Mouse (Mus musculus): Measurements from ENCODE around the gene Lhx4. TPM values are rescaled to one million over a fixed set of nuclear protein-coding genes. Genes with fewer than 3 reads are reported as not detected.
A peak's percentile ranks its signal among the peaks of the same experiment; 100 is the strongest.

The Lhx4 gene
- polyA plus RNA-seq, 1 experiment from 2014 or later: not detected

DNA sequence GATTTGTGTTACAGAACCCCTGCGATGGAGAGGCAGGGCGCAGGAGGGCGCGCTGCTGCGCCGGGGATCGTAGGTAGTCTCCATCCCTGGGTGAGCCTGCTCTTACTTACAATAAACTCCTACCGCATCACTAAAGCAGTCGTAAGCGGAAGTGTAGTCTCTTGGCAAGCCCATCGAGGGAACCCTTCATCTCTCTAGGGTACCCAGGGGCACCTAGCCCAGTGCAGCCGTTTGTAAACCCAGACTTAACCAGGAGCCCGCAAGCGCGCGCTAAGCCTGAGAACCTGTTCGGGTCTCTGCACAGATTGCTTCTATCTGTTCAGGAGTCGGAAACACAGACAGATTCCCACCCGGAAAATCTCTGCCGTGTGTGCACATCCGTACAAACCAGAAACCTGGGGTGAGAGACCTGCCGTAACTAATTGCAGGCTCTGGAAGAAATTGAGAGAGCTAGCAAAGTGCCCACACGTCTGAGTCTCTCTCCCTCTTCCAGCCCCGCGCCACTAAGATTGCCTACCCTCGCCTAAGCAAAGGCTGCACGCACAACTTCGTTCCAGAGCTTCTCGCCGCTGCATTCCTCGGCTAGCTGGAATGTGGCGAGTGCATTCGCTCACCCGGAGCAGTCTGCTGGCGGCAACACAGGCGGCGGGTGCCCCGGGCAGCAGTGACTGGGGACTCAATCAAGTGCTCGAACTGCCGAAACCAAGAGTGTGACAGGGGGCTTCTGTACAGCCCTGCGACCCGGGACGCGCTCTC, 10.7 kb downstream of the Lhx4 start:
- no peak for DNase-seq (ENCODE audit: low spot score)
- Histone ChIP-seq H3K4me3 (peak overlapping the region; percentile 77), H3K27me3 (ENCODE audit: insufficient read depth, poor library complexity, severe bottlenecking) (peaks cover 100% of the 10 kb centered on the region), H3K4me1 (peaks cover 41% of the 10 kb centered on the region), H3K9me3 (no peaks in the 10 kb centered on the region), H3K36me3 (no peaks in the 10 kb centered on the region), H3K27ac (0 out of 2 replicates have a peak overlapping the region, but pooled peaks have one; percentile 32)
- under 1% methylated on average over 44 of the region's 44 CpGs for WGBS

DNA sequence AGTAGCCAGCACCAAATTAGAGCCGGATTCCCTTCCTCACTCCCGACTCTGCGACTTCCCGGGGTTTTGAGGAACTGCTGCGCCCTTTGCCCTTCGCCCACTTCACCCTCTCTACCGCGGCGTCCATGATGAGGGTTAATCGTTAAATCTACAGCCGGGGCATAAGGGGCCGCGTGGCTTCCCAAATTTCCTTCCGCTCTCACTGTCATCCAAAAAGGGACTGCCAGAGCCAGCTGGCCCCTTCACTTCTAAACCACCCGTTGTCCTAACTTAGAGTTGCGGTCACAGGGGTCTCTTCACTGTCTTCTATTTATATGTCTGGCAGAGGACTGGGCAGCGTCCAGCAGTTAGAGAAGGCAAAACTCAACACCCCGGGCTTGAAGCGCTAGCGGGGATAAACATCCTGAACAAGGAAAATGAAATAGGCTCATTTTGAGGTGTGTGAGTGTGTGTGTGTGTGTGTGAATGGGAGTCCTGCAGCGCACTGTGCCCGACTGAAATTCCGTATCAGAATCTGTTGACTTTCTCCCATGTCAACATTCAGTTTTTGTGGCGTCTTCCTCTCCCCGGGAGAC, 13.6 kb downstream of the Lhx4 start:
- under 1% methylated on average over 25 of the region's 25 CpGs for WGBS
- no peak for DNase-seq (ENCODE audit: low spot score)
- H3K4me1 ChIP-seq: peaks cover 38% of the 10 kb centered on the region
- peak overlapping the region; percentile 27 for H3K4me3 ChIP-seq
- H3K9me3 ChIP-seq: no peaks in the 10 kb centered on the region
- no peak overlapping the region for H3K27ac ChIP-seq
- peaks cover 100% of the 10 kb centered on the region for H3K27me3 ChIP-seq (ENCODE audit: insufficient read depth, poor library complexity, severe bottlenecking)
- H3K36me3 ChIP-seq: no peaks in the 10 kb centered on the region

DNA sequence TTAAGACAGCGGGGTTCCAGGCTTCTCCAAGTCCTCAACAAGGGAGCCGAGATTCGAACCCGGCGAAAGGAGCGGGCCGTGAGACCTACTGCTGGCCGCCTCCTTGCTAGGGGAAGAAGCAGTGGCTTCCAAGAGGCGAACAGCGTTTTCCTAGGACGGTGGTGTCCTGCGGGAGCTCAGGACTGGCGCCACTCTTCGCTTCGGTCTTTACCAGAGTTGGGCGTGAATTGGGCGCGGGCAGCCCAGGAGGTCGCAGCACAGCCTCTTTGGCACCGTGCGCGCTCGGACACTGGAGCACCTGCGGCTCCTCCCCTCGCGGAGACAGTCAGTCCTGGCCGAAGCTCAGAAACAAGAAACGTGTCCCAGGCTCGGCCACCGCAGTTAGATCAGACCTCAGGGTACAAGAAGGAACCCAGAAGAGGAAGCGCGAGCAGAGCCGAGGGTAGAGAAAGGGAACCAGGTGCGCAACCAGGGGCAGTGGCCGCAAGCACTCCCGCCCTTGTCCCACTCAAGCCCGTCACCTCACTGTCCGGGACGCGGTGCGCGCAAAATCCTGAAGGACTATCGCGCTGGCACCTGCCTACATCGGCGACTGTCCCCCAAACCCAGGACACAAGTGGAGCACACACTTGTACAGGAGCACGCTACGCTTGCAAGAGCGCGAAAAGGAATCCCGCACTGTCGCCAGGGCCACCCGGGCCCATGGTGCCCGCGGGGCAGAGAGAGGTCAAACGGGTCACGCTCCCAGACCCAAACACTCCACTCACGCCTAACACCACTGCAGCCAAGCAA, 14.3 kb downstream of the Lhx4 start:
- no peaks in the 10 kb centered on the region for H3K36me3 ChIP-seq
- under 1% methylated on average over 58 of the region's 58 CpGs for WGBS
- no peaks in the 10 kb centered on the region for H3K9me3 ChIP-seq
- H3K4me1 ChIP-seq: peaks cover 31% of the 10 kb centered on the region
- peak overlapping the region; percentile 27 for H3K4me3 ChIP-seq
- no peak for DNase-seq (ENCODE audit: low spot score)
- no peak overlapping the region for H3K27ac ChIP-seq
- H3K27me3 ChIP-seq (ENCODE audit: insufficient read depth, poor library complexity, severe bottlenecking): peaks cover 100% of the 10 kb centered on the region

DNA sequence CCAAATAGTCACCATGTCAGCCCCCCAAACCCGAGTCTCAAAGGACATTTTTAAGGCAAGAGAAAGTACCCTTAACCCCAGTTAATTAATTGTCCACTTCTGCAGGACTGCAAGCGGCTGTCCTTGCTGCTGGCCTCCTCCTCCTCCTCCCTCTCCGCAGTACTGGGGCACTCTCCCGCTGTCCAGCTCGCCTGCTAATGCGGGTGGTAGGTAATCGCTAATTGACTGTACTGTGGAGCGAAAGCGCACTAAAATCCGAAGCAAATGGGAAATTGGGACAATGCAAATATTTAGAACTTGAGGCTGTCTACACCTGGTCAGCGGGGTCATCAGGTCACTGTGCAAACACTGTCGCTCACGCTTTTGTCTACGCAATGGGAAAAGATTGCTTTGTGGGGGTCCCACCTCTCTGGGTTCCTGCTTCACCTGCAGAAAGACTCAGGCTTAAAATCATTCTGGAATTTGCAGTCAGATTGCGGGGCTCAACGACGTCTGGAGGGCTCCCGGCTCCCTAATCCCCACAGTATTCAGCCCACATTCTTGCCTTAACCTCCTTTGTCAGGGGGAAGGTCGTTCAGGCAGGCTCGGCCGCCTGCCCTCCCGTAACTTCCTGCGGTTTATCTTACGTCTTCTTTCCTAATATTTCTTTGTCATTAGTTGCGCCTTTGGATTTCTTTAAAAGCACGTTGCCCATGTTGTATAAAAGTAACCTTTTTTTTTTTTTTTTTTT, 15.2 kb downstream of the Lhx4 start:
- no peak overlapping the region for H3K27ac ChIP-seq
- peaks cover 21% of the 10 kb centered on the region for H3K4me1 ChIP-seq
- H3K4me3 ChIP-seq: no peak overlapping the region
- no peaks in the 10 kb centered on the region for H3K9me3 ChIP-seq
- H3K36me3 ChIP-seq: no peaks in the 10 kb centered on the region
- no peak for DNase-seq (ENCODE audit: low spot score)
- H3K27me3 ChIP-seq (ENCODE audit: insufficient read depth, poor library complexity, severe bottlenecking): peaks cover 100% of the 10 kb centered on the region
- WGBS: under 1% methylated on average over 26 of the region's 26 CpGs

DNA sequence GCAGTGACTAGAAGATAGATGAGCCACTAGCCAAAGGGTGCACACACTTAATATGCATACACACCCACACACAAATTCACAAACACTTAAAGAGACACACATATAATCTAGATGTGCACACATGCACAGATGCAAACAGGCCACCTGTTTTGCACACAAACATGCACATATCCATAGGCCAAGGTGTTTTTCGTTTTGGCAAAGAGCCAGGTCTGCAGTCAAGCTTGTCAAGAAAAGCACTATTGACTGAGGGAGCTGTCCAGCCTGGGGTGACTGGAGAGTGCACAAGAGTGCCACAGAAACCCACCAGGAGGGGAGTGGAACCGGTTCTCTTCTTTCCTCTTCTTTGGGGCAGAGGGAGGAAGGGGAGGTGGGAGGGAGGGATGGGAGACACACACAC, 20.3 kb downstream of the Lhx4 start:
- WGBS: 0% methylated on average over 2 of the region's 2 CpGs

DNA sequence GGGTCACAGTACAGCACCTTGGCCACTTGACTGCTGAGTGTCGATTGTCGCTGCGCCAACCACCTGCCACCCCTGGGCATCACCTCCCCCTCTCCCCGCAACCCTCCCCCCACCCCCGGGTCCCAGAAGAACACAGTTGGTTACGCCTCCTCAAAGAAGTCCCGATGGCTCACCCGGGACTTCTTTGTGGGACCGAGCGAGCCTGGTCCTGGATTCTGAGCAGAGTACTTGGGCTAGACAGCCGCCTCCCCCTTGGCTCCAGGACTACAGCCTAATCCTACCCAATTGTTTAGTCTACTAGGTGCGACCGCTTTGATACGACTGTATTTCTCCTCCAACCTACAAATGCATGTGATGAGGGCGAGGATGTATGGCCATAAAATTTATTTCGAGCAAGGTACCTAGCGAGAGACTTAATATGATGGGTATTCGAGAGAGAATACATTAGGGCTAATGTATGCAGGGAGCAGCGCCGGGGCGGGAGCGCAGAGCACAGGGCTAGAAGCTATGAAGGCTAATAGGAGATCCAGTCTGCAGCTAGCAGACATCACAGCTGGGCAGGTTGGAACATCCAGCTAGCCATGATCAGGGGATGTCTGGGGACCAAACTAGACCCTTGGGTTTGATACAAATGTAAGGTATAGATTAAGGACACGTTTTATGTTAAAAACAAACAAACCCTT, 22.2 kb downstream of the Lhx4 start:
- Histone ChIP-seq H3K36me3 (no peaks in the 10 kb centered on the region), H3K27ac (no peak overlapping the region), H3K9me3 (peaks cover 3% of the 10 kb centered on the region; the same call in 1 of the 2 replicates), H3K4me3 (0 out of 2 replicates have a peak overlapping the region, but pooled peaks have one; percentile 1), H3K4me1 (no peaks in the 10 kb centered on the region), H3K27me3 (ENCODE audit: insufficient read depth, poor library complexity, severe bottlenecking) (peaks cover 95% of the 10 kb centered on the region)
- 6% methylated on average over 23 of the region's 23 CpGs for WGBS
- DNase-seq (ENCODE audit: low spot score): no peak

More for the DNA sequence above, 20.3 kb downstream of the Lhx4 start:
- no peak for DNase-seq (ENCODE audit: low spot score)
- Histone ChIP-seq H3K4me1 (no peaks in the 10 kb centered on the region), H3K4me3 (no peak overlapping the region), H3K36me3 (no peaks in the 10 kb centered on the region), H3K27me3 (ENCODE audit: insufficient read depth, poor library complexity, severe bottlenecking) (peaks cover 97% of the 10 kb centered on the region), H3K9me3 (peaks cover 3% of the 10 kb centered on the region; the same call in 1 of the 2 replicates), H3K27ac (no peak overlapping the region)

DNA sequence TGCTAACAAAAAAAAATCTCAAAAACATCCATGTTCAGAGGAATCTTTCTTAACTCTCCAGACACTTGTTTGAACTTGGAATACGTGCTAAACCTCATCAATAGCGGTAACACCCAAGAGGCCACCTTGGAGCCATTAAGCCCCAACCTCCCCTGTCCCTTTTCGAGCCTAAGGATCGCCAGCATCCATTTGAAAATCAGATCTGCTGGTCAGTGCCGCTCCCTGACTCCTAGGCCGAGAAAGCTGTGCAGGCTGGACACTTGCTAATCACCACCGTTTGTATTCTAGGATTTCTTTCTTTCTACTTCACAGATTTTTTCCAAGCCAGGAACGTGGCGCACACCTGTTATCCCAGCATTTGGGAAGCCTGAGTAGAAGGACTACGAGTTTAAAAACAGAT, 23.7 kb downstream of the Lhx4 start:
- H3K9me3 ChIP-seq: peaks cover 3% of the 10 kb centered on the region; the same call in 1 of the 2 replicates
- H3K27ac ChIP-seq: no peak overlapping the region
- WGBS: 28% methylated on average over 10 of the region's 10 CpGs
- no peaks in the 10 kb centered on the region for H3K36me3 ChIP-seq
- H3K4me1 ChIP-seq: 0 out of 2 replicates have a peak, but pooled peaks cover 2% of the 10 kb centered on the region
- peaks cover 95% of the 10 kb centered on the region for H3K27me3 ChIP-seq (ENCODE audit: insufficient read depth, poor library complexity, severe bottlenecking)
- no peak overlapping the region for H3K4me3 ChIP-seq
- DNase-seq (ENCODE audit: low spot score): no peak

DNA sequence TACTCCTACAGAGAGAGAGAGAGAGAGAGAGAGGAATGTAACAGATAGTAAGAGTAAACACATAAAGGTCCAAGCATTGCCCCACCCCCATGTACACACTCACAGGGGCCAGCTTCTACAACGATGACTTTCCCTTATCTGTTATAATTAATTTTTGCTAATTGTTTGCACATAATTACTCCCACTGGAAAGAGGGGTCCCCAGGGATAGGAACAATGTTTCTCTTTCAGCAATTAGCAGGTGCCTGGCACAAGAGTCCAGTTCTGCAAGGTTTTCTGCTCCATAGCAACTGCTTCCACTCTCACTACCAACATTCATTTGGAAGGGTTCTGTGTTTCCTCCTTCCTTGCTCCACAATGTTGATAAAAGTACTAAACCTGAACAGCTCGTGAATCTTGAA, 25.6 kb downstream of the Lhx4 start:
- WGBS: 71% methylated on average over 2 of the region's 2 CpGs

DNA sequence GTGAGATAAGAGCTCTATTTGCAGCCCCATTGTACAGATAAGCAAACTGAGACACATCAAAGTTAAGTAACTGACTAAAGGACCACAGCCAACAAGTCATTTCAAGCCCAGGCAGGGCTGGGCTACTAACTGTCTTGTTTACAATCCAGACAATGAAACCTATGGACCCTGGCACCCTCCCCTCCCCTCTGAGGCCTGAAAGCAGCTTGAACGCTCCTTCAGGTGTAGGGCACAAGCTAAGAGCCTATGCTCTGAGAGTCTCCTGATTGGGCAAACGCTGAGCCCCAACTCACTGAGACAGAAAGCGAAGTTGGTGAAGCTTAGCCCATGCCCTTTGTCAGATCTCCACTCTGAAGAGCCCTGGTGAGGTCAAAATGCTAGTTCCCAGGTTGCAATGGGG, 27.2 kb downstream of the Lhx4 start:
- DNase-seq (ENCODE audit: low spot score): no peak
- WGBS: 67% methylated on average over 3 of the region's 3 CpGs
- H3K9me3 ChIP-seq: peaks cover 3% of the 10 kb centered on the region; the same call in 1 of the 2 replicates

More for the DNA sequence above, 25.6 kb downstream of the Lhx4 start:
- peaks cover 3% of the 10 kb centered on the region; the same call in 1 of the 2 replicates for H3K9me3 ChIP-seq
- DNase-seq (ENCODE audit: low spot score): no peak
- no peak overlapping the region for H3K27ac ChIP-seq
- no peaks in the 10 kb centered on the region for H3K36me3 ChIP-seq
- peaks cover 90% of the 10 kb centered on the region for H3K27me3 ChIP-seq (ENCODE audit: insufficient read depth, poor library complexity, severe bottlenecking)
- H3K4me3 ChIP-seq: no peak overlapping the region
- 0 out of 2 replicates have a peak, but pooled peaks cover 5% of the 10 kb centered on the region for H3K4me1 ChIP-seq

DNA sequence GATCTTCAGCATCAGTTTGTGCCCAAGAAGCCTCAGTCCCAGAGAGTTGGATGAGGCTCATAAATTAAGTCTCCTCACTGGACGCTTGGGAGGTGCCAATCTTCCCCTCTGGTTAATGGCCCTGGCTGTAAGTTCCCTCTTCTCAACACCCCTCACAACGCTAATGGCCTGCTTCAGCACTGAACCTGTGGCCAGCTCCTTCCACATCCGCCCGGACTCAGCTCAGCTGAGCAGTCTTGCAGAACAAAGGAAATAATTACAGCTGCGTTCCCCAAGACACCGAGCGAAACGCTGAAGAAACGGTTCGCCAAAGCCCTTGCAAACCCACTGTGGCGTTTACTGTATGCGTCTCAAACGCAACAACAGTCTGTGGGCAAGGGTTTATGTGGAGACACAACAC, 29.3 kb downstream of the Lhx4 start:
- 0 out of 2 replicates have a peak, but pooled peaks cover 5% of the 10 kb centered on the region for H3K4me1 ChIP-seq
- 2% methylated on average over 13 of the region's 13 CpGs for WGBS
- peak overlapping the region; percentile 43 for H3K4me3 ChIP-seq
- no peaks in the 10 kb centered on the region for H3K36me3 ChIP-seq
- peaks cover 76% of the 10 kb centered on the region for H3K27me3 ChIP-seq (ENCODE audit: insufficient read depth, poor library complexity, severe bottlenecking)
- H3K9me3 ChIP-seq: peaks cover 3% of the 10 kb centered on the region; the same call in 1 of the 2 replicates
- peak; percentile 87 for DNase-seq (ENCODE audit: low spot score)
- H3K27ac ChIP-seq: no peak overlapping the region

More for the DNA sequence above, 27.2 kb downstream of the Lhx4 start:
- Histone ChIP-seq H3K27ac (no peak overlapping the region), H3K4me3 (no peak overlapping the region), H3K27me3 (ENCODE audit: insufficient read depth, poor library complexity, severe bottlenecking) (peaks cover 87% of the 10 kb centered on the region), H3K4me1 (0 out of 2 replicates have a peak, but pooled peaks cover 5% of the 10 kb centered on the region), H3K36me3 (no peaks in the 10 kb centered on the region)

DNA sequence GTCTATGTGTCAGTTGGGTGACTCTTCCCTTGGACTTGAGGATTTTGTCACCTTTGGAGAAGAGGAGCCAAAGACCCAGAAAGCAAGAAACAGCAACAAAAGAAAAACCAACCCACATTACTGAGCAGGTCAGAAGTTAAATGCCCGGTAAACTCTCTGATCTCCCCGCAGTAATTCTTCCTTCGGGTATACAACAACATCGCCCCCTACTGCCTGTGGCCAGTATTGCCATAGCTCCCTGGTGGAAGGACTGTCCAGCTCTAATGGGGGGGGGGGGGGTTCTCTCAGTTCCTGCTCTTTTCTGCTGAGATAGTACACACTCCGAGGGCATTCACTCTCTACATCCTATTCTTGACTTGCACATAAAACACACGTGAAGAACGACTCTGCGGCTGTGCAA, 30.0 kb downstream of the Lhx4 start:
- Histone ChIP-seq H3K27ac (no peak overlapping the region), H3K27me3 (ENCODE audit: insufficient read depth, poor library complexity, severe bottlenecking) (peaks cover 71% of the 10 kb centered on the region), H3K9me3 (0 out of 2 replicates have a peak, but pooled peaks cover under 1% of the 10 kb centered on the region), H3K4me3 (no peak overlapping the region), H3K4me1 (0 out of 2 replicates have a peak, but pooled peaks cover 5% of the 10 kb centered on the region), H3K36me3 (no peaks in the 10 kb centered on the region)
- DNase-seq (ENCODE audit: low spot score): no peak
- 44% methylated on average over 8 of the region's 8 CpGs for WGBS

DNA sequence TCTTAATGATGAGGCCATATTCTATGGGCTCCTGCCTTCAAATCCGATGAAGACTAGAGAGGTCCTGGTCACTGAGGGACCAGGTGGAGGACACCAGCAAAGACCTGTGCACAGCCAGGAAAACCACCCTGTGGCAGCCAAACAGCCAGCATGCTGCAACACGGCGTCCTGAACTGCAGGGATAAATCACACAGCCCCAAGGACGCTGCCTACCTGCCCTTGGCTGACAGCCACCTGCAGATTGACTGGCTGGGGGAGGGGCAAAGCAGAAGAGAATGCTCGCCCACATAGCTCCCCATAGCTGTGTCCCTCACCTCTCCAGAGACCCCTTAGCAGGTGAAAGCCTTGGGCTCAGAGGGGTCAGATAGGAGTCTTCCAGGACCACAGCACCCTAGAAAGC, 31.5 kb downstream of the Lhx4 start:
- WGBS: 38% methylated on average over 5 of the region's 5 CpGs
- Histone ChIP-seq H3K4me1 (0 out of 2 replicates have a peak, but pooled peaks cover 5% of the 10 kb centered on the region), H3K36me3 (no peaks in the 10 kb centered on the region), H3K27me3 (ENCODE audit: insufficient read depth, poor library complexity, severe bottlenecking) (peaks cover 58% of the 10 kb centered on the region), H3K9me3 (no peaks in the 10 kb centered on the region), H3K27ac (no peak overlapping the region), H3K4me3 (no peak overlapping the region)
- DNase-seq (ENCODE audit: low spot score): no peak
